Mouse (Mus musculus): ENCODE results near the gene 4933415A04Rik.

DNA sequence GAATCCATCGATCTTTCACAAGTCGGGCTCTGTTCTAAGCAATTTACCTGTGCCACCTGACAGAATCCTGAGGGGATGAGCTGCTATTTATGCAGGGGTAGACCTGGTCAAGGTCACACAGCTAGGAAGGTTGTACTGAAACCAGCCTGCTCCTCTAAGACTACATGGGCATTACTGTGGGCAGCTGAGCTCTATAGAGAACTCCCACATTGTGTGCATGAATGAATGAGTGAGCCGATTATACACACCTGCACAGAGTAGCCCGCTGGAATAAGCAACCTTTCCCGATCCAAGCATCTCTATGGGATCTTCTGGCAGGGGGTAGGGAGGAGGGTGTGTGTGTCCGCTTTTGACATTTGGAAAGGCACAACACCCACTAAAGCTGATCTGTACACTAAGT lies 46.3 kb downstream of the 4933415A04Rik start:
- TF ChIP-seq CTCF (IDR thresholded peaks at IDR 0.05; ENCODE audit: control insufficient read depth, insufficient read depth, low read length) (no peak), POLR2A (IDR thresholded peaks at IDR 0.05; ENCODE audit: borderline replicate concordance, control insufficient read depth, low read depth, low read length) (no peak)
